Mouse (Mus musculus) retina, postnatal 1 day (tissue): ENCODE results near the gene Olfr645.

Experiments used
- DNase-seq: peaks from one replicate; pipeline ENCODE4 v3.0.0-alpha.2; 2012

The Olfr645 gene

GRCm38 (mm10) chr7:104085365-104085764 is at the start of gene Olfr645:
Olfr645 (minus strand) TSS chr7:104085465.
- DNase-seq: no peak

GRCm38 (mm10) chr7:104129726-104130125 is 44.5 kb upstream of the Olfr645 start, which contains the start of gene Ubqln5:
Ubqln5 (minus strand) TSS chr7:104129826.
- no peak for DNase-seq

- DNase-seq: no peak
Observed at GRCm38 (mm10) chr7:104104757-104104972, 19.4 kb upstream of the Olfr645 start, which contains the start of gene Olfr646. Olfr646 (plus strand) TSS chr7:104104873.

GRCm38 (mm10) chr7:104103913-104104756 is 18.9 kb upstream of the Olfr645 start:
- DNase-seq: no peak

GRCm38 (mm10) chr7:104071769-104072168 is 13.5 kb downstream of the Olfr645 start, which contains the start of gene Olfr644:
Olfr644 (minus strand) TSS chr7:104071869.
- no peak for DNase-seq

- no peak for DNase-seq
Observed at GRCm38 (mm10) chr7:104061345-104061744, 23.9 kb downstream of the Olfr645 start, which contains the start of gene 4930516K23Rik. 4930516K23Rik (minus strand) TSS chr7:104061445.

- no peak for DNase-seq
Observed at GRCm38 (mm10) chr7:104059215-104059614, 26.1 kb downstream of the Olfr645 start.

- DNase-seq: no peak
Observed at GRCm38 (mm10) chr7:104052566-104052965, 32.7 kb downstream of the Olfr645 start, which contains the start of gene Olfr642. Olfr642 (minus strand) TSS chr7:104052666.

- DNase-seq: no peak
Observed at GRCm38 (mm10) chr7:104050745-104051144, 34.5 kb downstream of the Olfr645 start.

- no peak for DNase-seq
Observed at GRCm38 (mm10) chr7:104035145-104035544, 50.1 kb downstream of the Olfr645 start, which contains the start of gene Olfr641. Olfr641 (plus strand) TSS chr7:104035445.
